Mouse (Mus musculus) neural tube, embryonic 14.5 days (tissue): ENCODE results near the gene Gng10. TPM values are rescaled to one million over a fixed set of nuclear protein-coding genes. Genes with fewer than 3 reads are reported as not detected.

Source experiments
- ATAC-seq: fragments of 200-750 bp; cut with Nextera tagmentation; 2 replicates; pipeline ENCODE4 v1.8.0; 2017; ENCODE audit warnings: low read depth, mild to moderate bottlenecking, moderate TSS enrichment, moderate library complexity
- H3K27ac ChIP-seq: fragments of 300-500 bp; sonication (generic); 2 replicates; pipeline ENCODE4 v1.5.1; 2014; ENCODE audit warnings: low read depth, mild to moderate bottlenecking, control low read depth, low read length, moderate library complexity, mixed read lengths
- H3K27me3 ChIP-seq: fragments of 300-500 bp; sonication (generic); 2 replicates; pipeline ENCODE4 v1.6.1; 2014; ENCODE audit warnings: low read length; ENCODE audit not compliant: control insufficient read depth, insufficient read depth
- H3K36me3 ChIP-seq: fragments of 300-500 bp; sonication (generic); 2 replicates; pipeline ENCODE4 v1.6.1; 2014; ENCODE audit warnings: low read length, mixed read lengths; ENCODE audit not compliant: control insufficient read depth, insufficient read depth
- H3K4me1 ChIP-seq: fragments of 300-500 bp; sonication (generic); 2 replicates; pipeline ENCODE4 v1.6.1; 2014; ENCODE audit warnings: low read length; ENCODE audit not compliant: control insufficient read depth, insufficient read depth
- H3K4me2 ChIP-seq: fragments of 300-500 bp; sonication (generic); 2 replicates; pipeline ENCODE4 v1.6.1; 2014; ENCODE audit warnings: mild to moderate bottlenecking, low read depth, low read length, control low read depth
- H3K4me3 ChIP-seq: fragments of 300-500 bp; sonication (generic); 2 replicates; pipeline ENCODE4 v1.5.1; 2014; ENCODE audit warnings: low read depth, low read length, control low read depth, mixed read lengths
- H3K9ac ChIP-seq: fragments of 300-500 bp; sonication (generic); replicated peaks from 2 replicates; pipeline ENCODE4 v1.6.1; 2014; ENCODE audit warnings: low read depth, mild to moderate bottlenecking, control low read depth, low read length, mixed read lengths
- H3K9me3 ChIP-seq: fragments of 300-500 bp; sonication (generic); 2 replicates; pipeline ENCODE4 v1.6.1; 2016; ENCODE audit warnings: low read length; ENCODE audit not compliant: control insufficient read depth
- WGBS: fragments of 180-500 bp; shearing (Covaris S2); extraction: QIAGEN DNeasy Blood & Tissue Kit; methylation state at CpG from one replicate; pipeline ENCODE4 v1.1.7; 2014; 5-methylcytosine and 5-hydroxymethylcytosine counted together
- polyA plus RNA-seq: library from polyadenylated mRNA; unstranded; fragments of >200 nt; fragmentation: Nextera tagmentation; extraction: Ambion mirVana; gene quantifications from 2 replicates; pipeline ENCODE4 v1.2.1, GENCODE M21; 2014

Gene Gng10
- polyA plus RNA-seq, 1 experiment from 2014 or later, result 226 TPM

- H3K9ac ChIP-seq, result no peak overlapping the region
- H3K9me3 ChIP-seq, result no peaks in the 10 kb centered on the region
- H3K4me1 ChIP-seq, result no peaks in the 10 kb centered on the region
- no peaks in the 10 kb centered on the region for H3K27me3 ChIP-seq
- WGBS, result 75% methylated on average over 1 of the region's 1 CpGs
- no peak for ATAC-seq
- no peak overlapping the region for H3K27ac ChIP-seq
- no peak overlapping the region for H3K4me3 ChIP-seq
- no peaks in the 10 kb centered on the region for H3K36me3 ChIP-seq
- H3K4me2 ChIP-seq, result no peak overlapping the region
These were observed 54.5 kb downstream of the Gng10 start for GRCm38 (mm10) chr4:59089391-59089790.

Other genes with a start within 250 kb of the Gng10 start
- gene Olfr267, start 247.4 kb upstream of the Gng10 start, polyA plus RNA-seq, result 0.21 TPM in 1 of 2 replicates, not detected in the other
- gene Ecpas, start 122.3 kb upstream of the Gng10 start, polyA plus RNA-seq, result 55.7 and 58.6 TPM in 2 replicates
- 2.5 and 2.6 TPM in 2 replicates for gene Zkscan16, start 91.5 kb upstream of the Gng10 start, polyA plus RNA-seq
- 3.6 and 3.7 TPM in 2 replicates for gene Ptgr1, start 48.0 kb upstream of the Gng10 start, polyA plus RNA-seq
- gene Dnajc25, start 40.0 kb upstream of the Gng10 start, polyA plus RNA-seq, result 6.9 and 7.4 TPM in 2 replicates
- gene Gm20503, start 31.9 kb upstream of the Gng10 start, polyA plus RNA-seq, result 8.4 and 10.2 TPM in 2 replicates
- 0.05 TPM in 1 of 2 replicates, not detected in the other for gene AI481877, start 103.9 kb downstream of the Gng10 start, polyA plus RNA-seq
- 25.9 and 26.6 TPM in 2 replicates for gene Ugcg, start 154.2 kb downstream of the Gng10 start, polyA plus RNA-seq